Mouse (Mus musculus) layer of hippocampus, adult 9-11 months (tissue): ENCODE measurements at regions not wholly inside any gene's neighbourhood (a gene's known extent, or its start where the extent isn't known, plus 50 kb on each side); places are given as distances from the start of the nearest gene placed in this dataset.

ENCODE experiments used
- DNase-seq: peaks from one replicate; pipeline ENCODE4 v3.0.0; 2022

DNA sequence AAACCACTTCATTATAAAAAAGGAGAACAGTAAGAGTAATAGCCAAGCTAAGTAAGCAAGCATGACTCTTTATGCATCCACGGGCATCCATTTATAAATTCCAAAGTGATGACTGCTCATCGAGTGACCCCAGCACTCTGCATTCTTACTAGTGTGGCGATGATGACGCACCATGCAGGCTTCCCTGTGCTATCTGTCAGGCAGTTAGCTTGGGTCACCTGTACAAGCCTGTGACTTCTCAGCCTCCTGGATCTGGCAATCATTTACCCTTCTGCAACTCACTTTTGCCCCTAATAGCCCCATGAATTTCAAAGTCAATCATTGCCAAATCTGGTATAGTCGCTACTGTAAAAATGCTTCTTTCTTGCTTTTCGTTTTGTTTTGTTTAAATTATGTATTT, 237.3 kb downstream of the Klf5 start:
- no peak for DNase-seq

DNA sequence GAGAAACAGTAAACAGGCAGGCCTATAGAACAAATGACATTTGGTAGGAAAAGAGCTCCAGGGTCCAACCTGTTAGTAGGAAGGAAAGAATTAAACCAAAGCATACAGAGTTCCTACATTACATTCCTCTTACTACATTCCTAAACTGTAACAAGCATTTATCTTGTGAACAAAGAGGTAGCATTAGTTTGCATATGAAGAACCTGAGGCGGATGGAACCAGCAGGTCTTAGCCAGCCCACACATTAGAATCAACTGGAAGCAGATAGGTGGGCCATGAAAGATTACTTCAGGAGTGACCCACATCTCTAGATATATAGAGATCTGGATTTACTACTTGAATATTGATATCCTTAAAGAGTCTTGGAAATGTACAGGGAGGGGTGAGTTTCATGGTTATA, 238.8 kb downstream of the Klf5 start:
- DNase-seq = no peak

DNA sequence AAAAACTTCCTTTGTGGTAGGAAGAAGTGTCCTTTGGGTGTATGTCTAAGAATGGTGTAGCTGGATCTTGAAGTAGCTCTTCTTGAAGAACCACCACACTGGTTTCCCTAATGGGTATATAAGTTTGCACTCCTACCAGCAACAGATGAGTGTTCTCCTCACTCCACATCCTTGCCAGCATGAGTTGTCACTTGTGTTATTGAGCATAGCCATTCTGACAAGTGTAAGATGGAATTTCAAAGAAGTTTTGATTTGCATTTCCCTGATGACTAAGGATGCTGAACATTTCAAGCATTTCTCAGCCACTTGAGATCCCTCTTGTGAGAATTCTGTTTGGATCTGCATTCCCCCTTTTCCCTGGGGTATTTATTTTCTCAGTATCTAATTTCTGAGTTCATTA, 243.2 kb downstream of the Klf5 start:
- DNase-seq = no peak

- no peak for DNase-seq
Measured at GRCm38 (mm10) chr14:99547931-99548330, 249.4 kb downstream of the Klf5 start.

DNA sequence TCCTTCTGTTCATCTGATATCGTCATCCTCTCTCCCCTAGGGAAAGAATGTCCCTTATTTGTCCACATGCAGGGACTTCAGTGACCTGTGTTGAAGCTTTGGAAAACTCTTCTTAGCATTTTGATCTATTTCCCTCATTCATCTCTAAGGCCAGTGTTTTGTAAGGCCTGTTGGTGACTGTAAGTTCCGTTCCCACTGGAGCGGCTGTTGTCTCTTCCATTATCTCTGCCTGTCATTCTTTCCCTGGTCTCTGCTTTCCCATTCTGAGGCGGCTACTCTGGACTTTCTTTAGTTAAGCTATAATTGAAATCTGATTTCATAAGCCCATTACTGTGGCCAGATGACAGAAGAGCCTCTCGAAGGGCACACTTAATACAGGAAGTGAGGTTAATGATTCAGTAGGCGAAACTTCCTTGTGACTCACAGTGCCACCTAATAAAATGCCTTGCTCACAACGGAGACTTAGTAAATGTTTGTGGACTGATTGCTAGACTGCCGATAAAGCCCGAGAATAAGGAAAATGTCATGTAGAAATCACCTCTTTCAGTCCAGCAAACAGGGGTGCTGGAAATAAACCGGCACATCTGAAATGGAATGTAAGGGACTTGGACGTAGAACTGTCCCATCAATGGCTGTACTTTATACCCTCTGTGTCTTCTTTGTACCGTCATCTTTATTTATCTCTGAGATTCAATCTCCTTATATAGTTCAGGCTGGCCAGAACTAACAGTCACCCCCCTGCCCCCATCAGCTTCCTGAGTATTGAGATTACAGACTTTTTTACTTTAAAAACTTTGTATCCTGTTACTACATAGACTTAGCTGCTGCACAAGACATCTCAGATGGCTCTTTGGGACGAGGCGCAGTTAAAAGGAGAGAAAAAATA, 250.1 kb downstream of the Klf5 start:
- no peak for DNase-seq

GRCm38 (mm10) chr14:99564024-99564423, 265.5 kb downstream of the Klf5 start:
- no peak for DNase-seq

- no peak for DNase-seq
Measured at GRCm38 (mm10) chr14:99574146-99574545, 275.7 kb downstream of the Klf5 start.

GRCm38 (mm10) chr14:99578665-99579064, 280.2 kb downstream of the Klf5 start:
- peak; percentile 9 for DNase-seq

- DNase-seq = no peak
Measured at GRCm38 (mm10) chr14:99579271-99579759, 280.8 kb downstream of the Klf5 start.

- DNase-seq = no peak
Measured at GRCm38 (mm10) chr14:99579765-99580266, 281.3 kb downstream of the Klf5 start.

- DNase-seq = no peak
Measured at GRCm38 (mm10) chr14:99584144-99584543, 285.7 kb downstream of the Klf5 start.

DNA sequence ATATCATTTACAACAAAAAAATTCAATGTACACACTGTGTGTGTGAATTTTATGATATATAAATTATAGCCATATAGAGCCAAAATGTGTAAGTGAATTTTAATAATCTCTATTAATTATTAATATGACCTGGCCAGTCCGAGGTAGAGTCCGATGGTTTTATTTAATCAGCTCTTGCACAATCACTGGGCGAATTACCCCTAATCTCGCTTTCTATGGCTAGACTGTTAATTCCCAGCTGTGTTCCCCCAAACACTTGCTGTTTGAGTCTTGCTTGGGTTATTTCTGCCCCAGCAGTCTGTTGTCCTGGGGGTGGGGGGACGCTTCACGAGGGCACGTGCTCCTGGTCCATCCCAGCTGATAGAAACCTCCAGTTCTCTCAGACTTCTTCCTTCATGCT, 287.5 kb downstream of the Klf5 start:
- no peak for DNase-seq

DNA sequence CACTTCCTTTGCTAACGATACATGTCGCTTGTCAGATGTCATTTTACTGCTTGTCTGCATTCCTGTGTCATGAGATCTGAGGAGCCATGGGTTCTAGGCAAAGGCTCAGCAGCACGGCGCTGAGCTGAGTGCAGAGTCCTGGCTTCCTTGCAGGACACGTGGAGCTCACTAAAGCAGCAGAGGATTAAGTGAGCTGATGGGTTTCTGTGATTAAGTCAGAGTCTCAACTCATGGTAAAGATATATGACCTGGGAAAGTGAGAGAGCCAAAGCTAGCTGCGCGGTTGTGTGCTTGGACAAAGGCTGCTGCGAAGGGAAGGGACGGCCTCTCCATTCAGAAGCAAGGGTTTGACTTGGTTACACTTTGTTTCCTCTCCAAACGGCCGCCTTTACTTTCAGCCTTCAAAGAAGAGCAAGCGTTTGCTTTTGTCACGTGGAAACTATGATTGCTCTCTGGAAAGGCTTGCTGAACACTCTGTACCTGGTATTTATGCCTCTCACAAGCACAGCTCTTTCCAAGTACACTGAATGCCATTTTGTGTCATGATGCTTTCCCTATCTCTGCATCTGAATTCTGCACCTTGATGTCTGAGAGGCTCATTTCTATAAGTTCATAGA, 292.5 kb downstream of the Klf5 start:
- no peak for DNase-seq

DNA sequence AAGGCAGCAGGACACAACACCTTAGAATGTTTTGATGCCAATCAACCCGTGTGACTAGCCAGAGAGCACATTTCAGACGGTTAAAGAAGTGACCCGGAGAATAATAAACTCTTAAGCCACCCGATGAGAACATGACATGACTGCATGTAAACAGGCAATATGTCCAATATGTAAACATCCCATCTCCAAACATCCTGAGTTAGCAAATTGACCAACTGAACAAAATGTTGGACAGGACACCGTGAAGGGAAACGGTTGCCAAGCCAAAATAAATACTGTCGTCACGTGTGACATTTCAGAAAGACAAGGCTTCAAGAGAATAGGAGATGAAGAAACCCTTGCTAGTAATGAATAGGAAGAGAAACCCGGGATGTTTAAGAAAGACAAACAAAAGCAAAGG, 294.4 kb downstream of the Klf5 start:
- DNase-seq = no peak

GRCm38 (mm10) chr14:99593864-99594263, 295.4 kb downstream of the Klf5 start:
- no peak for DNase-seq

- no peak for DNase-seq
Measured at GRCm38 (mm10) chr14:99601900-99602299, 303.4 kb downstream of the Klf5 start.

DNA sequence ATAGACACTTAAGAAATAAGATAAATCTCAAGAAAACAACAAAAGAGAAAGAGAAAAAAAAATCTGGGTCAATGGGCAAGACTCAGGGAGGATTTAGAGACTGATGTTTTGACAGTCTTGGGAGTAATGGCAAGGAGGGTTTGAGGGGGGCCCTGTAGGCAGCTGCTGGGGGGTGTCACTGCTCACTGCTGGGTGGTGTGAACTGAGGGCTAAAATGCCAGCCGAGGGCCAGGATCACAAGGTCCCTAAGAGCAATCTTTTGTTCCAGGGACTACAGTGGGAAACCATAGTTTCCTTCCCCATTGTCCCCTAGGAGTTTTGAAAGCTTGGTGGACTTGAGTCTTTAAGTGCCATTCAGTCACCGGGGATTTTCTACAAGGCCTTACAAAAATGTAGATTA, 304.8 kb downstream of the Klf5 start:
- no peak for DNase-seq

GRCm38 (mm10) chr14:99605351-99606100, 307.0 kb downstream of the Klf5 start:
- DNase-seq = no peak

GRCm38 (mm10) chr14:99609003-99609402, 310.5 kb downstream of the Klf5 start:
- no peak for DNase-seq

DNA sequence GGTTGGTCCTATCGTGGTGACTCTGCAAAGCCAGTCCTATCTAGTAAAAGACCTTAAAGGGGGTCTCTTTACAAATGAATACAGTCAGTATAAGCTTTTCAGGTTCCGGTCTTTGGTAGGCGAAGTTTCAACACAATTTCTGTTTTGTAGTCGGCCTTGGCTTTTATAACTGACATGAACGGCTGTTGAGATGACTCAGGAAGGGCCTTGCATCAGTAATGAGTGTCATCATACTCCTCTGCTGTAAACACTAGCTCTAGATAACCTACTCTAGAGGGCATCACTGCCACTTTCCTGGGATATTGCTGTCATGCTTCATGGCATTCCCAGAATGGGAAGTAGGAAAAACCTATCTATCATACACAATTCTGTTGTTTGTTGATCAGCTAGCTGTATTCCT, 312.9 kb downstream of the Klf5 start:
- DNase-seq = no peak

DNA sequence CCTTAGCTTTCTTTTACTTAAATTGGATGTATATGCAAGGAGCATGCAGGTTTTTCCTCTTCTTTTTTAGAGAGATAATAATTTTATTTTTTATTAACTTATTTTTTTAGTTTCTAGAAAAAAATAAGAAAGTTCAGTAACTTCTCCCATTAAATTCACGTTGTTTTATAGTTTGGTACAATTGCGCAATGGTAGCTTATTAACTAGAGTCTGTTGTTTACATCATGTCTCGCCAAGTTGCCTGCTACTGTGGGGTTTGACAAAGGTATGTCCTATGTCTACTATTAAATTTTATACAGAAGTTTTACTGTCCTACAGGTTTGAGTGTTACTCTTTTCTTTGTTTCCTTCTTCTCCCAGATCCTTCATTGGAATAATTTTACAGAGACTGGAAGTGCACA, 313.6 kb downstream of the Klf5 start:
- no peak for DNase-seq

DNA sequence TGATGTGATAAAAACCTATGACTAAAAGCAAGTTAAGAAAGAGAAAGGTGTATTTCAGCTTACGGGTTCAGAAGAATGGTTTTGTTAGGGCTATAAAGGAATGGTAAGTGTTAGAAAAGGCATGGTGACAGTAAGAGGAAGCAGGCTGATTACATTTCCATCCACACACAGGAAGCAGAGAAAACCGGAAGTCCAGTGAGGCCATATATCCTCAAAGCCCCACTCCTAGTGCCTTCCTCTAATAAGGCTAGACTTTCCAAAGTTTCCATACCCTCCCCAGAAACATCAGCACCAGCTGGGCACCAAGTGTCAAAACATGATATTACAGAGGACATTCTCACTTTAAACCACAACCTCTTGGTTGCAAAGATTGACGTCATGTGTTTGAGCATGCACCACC, 316.3 kb downstream of the Klf5 start:
- no peak for DNase-seq

- DNase-seq = no peak
Measured at GRCm38 (mm10) chr14:99616655-99617335, 318.3 kb downstream of the Klf5 start.
